Mouse (Mus musculus) C2C12 (cell line): ENCODE data around the gene Maats1. TPM values are rescaled to one million over a fixed set of nuclear protein-coding genes. Genes with fewer than 3 reads are reported as not detected.

Experiments used
- H3K27me3 ChIP-seq: one replicate; pipeline ENCODE4 v1.6.1; 2011; ENCODE audit not compliant: control insufficient read depth, insufficient read depth, insufficient read length
- H3K36me3 ChIP-seq: one replicate; pipeline ENCODE4 v1.6.1; 2011; ENCODE audit not compliant: control insufficient read depth, insufficient read depth
- H3K4me3 ChIP-seq: one replicate; pipeline ENCODE4 v1.5.1; 2011; ENCODE audit warnings: mild to moderate bottlenecking, control low read depth; ENCODE audit not compliant: poor library complexity, insufficient read depth, severe bottlenecking
- H3K79me2 ChIP-seq: one replicate; pipeline ENCODE4 v1.6.1; 2011; ENCODE audit not compliant: control insufficient read depth, insufficient read depth
- H3K79me3 ChIP-seq: one replicate; pipeline ENCODE4 v1.6.1; 2011; ENCODE audit warnings: low read depth, control low read depth
- H3ac ChIP-seq: one replicate; pipeline ENCODE3; 2011; ENCODE audit warnings: low read depth; ENCODE audit not compliant: control insufficient read depth, insufficient read length
- CEBPB ChIP-seq: IDR thresholded peaks from one replicate; pipeline ENCODE4 v1.6.1; 2011; ENCODE audit warnings: low read depth, mild to moderate bottlenecking, control low read depth, moderate library complexity
- CTCF ChIP-seq: IDR thresholded peaks from one replicate; pipeline ENCODE4 v1.5.1; 2011; ENCODE audit not compliant: control insufficient read depth, insufficient read depth, insufficient read length
- FOSL1 ChIP-seq: IDR thresholded peaks from one replicate; pipeline ENCODE4 v1.8.0; 2011; ENCODE audit warnings: mild to moderate bottlenecking, low read length; ENCODE audit not compliant: poor library complexity, insufficient read depth, severe bottlenecking
- MAX ChIP-seq: IDR thresholded peaks from one replicate; pipeline ENCODE4 v1.6.1; 2011; ENCODE audit warnings: mild to moderate bottlenecking, control low read depth
- MYOD1 ChIP-seq: IDR thresholded peaks from one replicate; pipeline ENCODE4 v1.6.1; 2011; ENCODE audit warnings: low read depth; ENCODE audit not compliant: control insufficient read depth, insufficient read length
- MYOG ChIP-seq: IDR thresholded peaks from one replicate; pipeline ENCODE4 v1.6.1; 2011; ENCODE audit not compliant: control insufficient read depth, insufficient read length; ENCODE audit errors: extremely low read depth
- USF1 ChIP-seq: IDR thresholded peaks from one replicate; pipeline ENCODE4 v1.6.1; 2011; ENCODE audit warnings: low read depth, mild to moderate bottlenecking, control low read depth, moderate library complexity
- polyA plus RNA-seq: library from polyadenylated mRNA; unstranded; fragments of >200 nt; fragmentation: generic; extraction: Trizol; gene quantifications from one replicate; pipeline ENCODE4 v1.2.1, GENCODE M21; 2012; ENCODE audit warnings: missing spikeins

The Maats1 gene
- polyA plus RNA-seq, 1 experiment, result 0.61 TPM

DNA sequence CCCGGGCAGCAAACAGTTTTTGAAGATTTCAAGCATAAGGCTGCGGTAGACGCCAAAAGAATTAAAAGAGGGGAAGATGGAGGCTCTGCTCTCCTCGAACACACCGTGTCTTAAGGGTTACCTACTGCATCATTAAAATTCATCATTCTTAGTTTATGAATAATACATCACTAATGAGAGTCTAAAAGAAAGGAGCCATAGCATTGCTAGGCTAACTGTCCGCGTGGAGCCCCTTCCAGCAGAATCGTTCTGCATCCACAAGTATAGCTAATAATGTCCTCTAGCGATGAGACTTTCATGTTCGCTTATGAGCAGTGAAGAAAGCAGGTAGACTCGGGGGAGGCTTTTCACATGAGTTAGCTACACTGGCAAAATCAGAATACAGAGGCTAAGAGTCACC lies 33.7 kb downstream of the Maats1 start:
- H3ac ChIP-seq, result no peak overlapping the region
- no peak overlapping the region for H3K4me3 ChIP-seq
- H3K36me3 ChIP-seq, result no peaks in the 10 kb centered on the region
- TF ChIP-seq CTCF, result no peak
- TF ChIP-seq FOSL1, result no peak
- no peak for TF ChIP-seq USF1
- no peak for TF ChIP-seq CEBPB
- no peak for TF ChIP-seq MYOG
- TF ChIP-seq MAX, result no peak
- H3K79me3 ChIP-seq, result no peaks in the 10 kb centered on the region
- no peaks in the 10 kb centered on the region for H3K79me2 ChIP-seq
- no peaks in the 10 kb centered on the region for H3K27me3 ChIP-seq

DNA sequence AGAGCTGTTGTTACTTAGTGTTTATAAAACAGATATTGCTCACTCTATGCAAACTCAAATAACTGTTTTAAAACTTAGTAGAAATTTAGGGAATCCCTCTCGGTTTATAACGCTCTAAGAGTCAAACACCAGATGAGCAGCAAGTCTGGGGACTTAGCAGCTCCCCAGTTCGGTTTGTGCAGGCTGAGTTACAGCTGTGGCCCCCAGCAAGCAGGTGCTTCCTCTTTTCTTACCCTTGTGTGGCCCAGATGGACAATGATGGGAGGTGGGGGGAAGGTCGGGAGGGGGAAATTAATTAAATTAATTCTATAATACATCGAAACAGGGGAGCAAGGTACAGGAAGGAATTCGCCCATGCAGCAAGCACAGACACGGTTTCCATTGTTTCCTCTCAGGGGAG lies 34.3 kb downstream of the Maats1 start:
- no peak overlapping the region for H3K4me3 ChIP-seq
- no peaks in the 10 kb centered on the region for H3K79me3 ChIP-seq
- H3K79me2 ChIP-seq, result no peaks in the 10 kb centered on the region
- no peak overlapping the region for H3ac ChIP-seq
- no peaks in the 10 kb centered on the region for H3K27me3 ChIP-seq
- no peak for TF ChIP-seq FOSL1
- no peak for TF ChIP-seq MYOD1
- TF ChIP-seq MAX, result no peak
- TF ChIP-seq MYOG, result no peak
- TF ChIP-seq CEBPB, result no peak
- TF ChIP-seq CTCF, result no peak
- TF ChIP-seq USF1, result no peak
- H3K36me3 ChIP-seq, result no peaks in the 10 kb centered on the region

DNA sequence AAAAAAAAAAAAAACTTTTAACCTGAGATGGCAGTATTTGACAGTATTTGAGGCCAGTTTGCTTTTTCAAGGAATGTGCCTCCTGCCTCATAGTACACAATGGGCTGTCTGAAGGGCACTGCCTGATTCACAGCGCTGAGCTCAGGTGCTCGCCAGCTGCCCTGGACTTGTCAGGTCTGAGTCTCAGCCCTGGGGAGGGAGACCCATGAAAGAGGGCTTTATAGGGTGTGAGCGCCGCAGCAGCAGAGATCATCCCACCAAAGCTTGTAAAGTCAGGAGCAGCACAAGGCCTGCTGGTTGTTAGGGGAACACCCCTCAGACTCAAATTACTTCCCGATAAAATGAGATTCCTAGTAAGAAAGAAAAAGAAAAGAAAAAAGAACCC lies 34.7 kb downstream of the Maats1 start:
- H3K36me3 ChIP-seq, result no peaks in the 10 kb centered on the region
- H3ac ChIP-seq, result no peak overlapping the region
- no peaks in the 10 kb centered on the region for H3K79me2 ChIP-seq
- no peaks in the 10 kb centered on the region for H3K79me3 ChIP-seq
- H3K4me3 ChIP-seq, result no peak overlapping the region
- TF ChIP-seq FOSL1 (no peak), CEBPB (no peak), USF1 (no peak), MYOD1 (no peak), MYOG (no peak), CTCF (no peak), MAX (no peak)
- H3K27me3 ChIP-seq, result no peaks in the 10 kb centered on the region

DNA sequence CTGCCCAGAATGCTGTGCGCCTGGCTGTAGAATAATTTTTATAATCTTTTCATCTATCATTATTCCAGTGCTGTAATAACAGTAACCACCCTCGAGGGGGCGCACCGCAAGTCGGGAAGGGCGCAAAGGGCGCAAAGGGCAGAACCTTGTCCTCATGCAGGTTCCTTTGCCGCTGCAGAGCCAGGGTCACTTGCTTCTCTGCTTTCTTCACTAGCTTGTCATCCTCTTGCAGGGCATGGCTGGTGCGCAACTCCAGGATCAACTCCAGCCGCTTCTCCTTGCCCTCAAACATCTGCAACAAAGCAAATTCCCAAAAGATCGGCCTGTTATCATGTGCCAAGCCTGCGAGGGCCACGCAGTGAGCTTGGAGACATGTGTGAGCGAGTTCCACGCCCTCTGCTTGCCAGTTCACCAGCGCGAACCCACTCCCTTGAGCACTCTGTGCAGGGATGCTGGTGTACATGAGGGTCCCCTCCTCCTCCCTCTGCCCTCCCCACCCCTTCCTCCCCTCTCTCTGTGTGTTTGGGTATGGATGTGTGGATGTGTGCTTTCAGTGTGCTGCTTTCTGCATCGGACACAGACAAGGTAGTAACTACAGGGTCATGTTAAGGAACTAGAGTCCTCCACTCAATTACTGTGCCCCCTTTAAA lies 35.2 kb downstream of the Maats1 start:
- Histone ChIP-seq H3K4me3 (no peak overlapping the region), H3K79me2 (no peaks in the 10 kb centered on the region), H3K79me3 (no peaks in the 10 kb centered on the region), H3K27me3 (no peaks in the 10 kb centered on the region), H3ac (no peak overlapping the region), H3K36me3 (no peaks in the 10 kb centered on the region)
- TF ChIP-seq MYOD1 (no peak), CTCF (no peak), MAX (no peak), FOSL1 (no peak), CEBPB (no peak), USF1 (no peak), MYOG (no peak)

DNA sequence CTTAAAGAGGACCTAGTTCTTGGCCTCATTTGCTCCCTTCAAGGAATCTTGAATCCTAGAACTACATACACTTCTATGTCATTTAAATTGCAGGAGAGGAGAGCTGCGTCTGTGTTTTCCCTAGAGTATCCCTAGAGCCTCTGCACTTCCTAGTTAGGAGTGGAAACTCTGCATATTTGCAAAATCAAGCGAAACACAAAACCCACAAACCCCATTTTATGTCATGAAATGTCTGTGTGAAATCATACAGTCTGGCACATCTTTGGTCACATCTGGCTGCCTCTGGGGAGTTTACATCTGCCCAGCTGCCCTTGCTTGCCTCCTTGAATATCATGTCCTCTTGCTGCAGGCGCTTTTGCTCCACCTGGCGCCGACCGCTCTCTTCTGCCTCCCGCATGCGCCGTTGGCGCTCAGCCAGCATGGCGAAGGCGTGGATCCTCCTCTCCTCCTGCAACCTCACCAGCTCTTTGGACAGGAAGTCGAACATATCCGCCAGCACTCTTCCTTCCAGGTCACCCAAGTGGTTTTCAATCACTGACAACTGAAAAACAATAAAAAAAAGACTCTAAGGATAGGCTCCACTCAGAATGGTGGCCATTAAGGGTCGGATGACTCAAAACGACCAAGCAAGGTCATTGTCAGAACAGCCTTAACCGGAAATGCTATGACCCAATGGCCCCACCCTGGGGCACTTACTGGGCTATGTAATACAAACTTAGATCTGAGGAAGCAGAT lies 37.3 kb downstream of the Maats1 start:
- no peak overlapping the region for H3K4me3 ChIP-seq
- TF ChIP-seq CEBPB (no peak), USF1 (no peak), MYOG (no peak), MAX (no peak), CTCF (no peak), FOSL1 (no peak), MYOD1 (no peak)
- H3K27me3 ChIP-seq, result no peaks in the 10 kb centered on the region
- no peaks in the 10 kb centered on the region for H3K79me2 ChIP-seq
- H3K79me3 ChIP-seq, result no peaks in the 10 kb centered on the region
- no peak overlapping the region for H3ac ChIP-seq
- H3K36me3 ChIP-seq, result no peaks in the 10 kb centered on the region
